Mouse (Mus musculus) thymus, adult 2 months (tissue): ENCODE measurements at regions not wholly inside any gene's neighbourhood (a gene's known extent, or its start where the extent isn't known, plus 50 kb on each side); places are given as distances from the start of the nearest gene placed in this dataset.

ENCODE experiments used
- CTCF ChIP-seq: fragments of 200-500 bp; IDR thresholded peaks from 2 replicates; pipeline ENCODE4 v1.5.1; 2012; ENCODE audit warnings: mild to moderate bottlenecking, control low read depth, low read length, moderate library complexity, borderline replicate concordance; ENCODE audit not compliant: control insufficient read depth, poor library complexity, insufficient read depth; ENCODE audit errors: extremely low read depth
- POLR2A ChIP-seq: fragments of 200-500 bp; IDR thresholded peaks from 2 replicates; pipeline ENCODE4 v1.6.1; 2012; ENCODE audit warnings: mild to moderate bottlenecking, low read length, control low read depth, moderate library complexity; ENCODE audit not compliant: control insufficient read depth, poor library complexity, insufficient read depth; ENCODE audit errors: extremely low read depth

- TF ChIP-seq POLR2A = no peak
- TF ChIP-seq CTCF = no peak
These were observed 747.7 kb downstream of the Pcdh18 start for GRCm38 (mm10) chr3:49009211-49009967.
